Mouse (Mus musculus) common myeloid progenitor, adult 5-6 weeks (primary cell): Measurements from ENCODE around the gene Itgav. TPM values are rescaled to one million over a fixed set of nuclear protein-coding genes. Genes with fewer than 3 reads are reported as not detected.

Experiments
- ATAC-seq: replicated peaks from 2 replicates; pipeline ENCODE4 v1.8.0; 2016; ENCODE audit warnings: low read depth, mild to moderate bottlenecking, moderate TSS enrichment, inconsistent platforms; ENCODE audit not compliant: poor library complexity, severe bottlenecking
- total RNA-seq: library from RNA; stranded (forward); fragments of 200-1000, 187-1606 nt; gene quantifications from 2 replicates; pipeline ENCODE4 v1.2.3, GENCODE M21; 2017

Itgav gene
- 11.5 and 14.4 TPM in 2 replicates for total RNA-seq

DNA sequence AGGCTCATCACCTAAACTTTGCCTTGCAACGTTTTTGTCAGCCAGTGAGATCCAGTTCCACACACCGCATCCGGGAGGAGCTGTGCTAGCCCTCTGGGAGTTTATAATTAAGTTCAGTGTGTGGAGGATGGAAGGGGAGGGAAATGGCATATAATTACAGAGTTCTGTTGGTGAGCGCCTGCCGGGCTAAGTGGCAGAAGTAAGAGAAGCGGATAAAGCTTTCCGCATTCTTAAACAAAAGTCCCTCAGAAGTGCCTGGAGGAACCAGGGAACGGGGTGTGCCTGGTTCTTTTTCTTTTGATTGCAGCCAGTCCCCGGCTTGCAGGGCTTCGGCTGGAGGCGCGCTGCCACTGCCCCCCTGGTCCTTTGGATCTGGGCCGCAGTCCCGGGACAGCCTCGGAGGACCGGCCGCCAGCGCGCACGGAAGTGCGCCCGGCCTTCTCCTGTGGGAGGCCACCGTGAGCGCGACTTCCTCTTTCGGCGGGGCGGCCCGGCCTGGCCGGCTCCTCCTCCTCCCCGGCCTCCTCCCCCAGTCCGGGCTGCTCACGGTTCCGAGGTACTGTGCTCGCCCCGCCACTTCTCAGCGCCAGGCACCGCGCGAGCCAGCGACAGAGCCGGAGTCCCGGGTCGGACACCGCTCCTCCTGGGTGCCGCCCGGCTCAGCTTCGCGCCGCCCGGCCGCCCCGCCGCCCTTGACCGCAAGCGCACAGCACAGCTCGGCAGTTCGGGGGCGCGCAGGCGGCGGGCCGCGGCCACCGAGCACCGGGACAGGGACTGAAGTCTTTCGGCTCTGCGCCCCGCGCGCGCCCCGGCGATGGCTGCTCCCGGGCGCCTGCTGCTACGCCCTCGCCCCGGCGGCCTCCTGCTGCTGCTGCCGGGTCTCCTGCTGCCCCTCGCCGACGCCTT is at the start of gene Itgav:
Gene Itgav, plus strand, starts transcription at position 477 of the 906 bp plus-strand sequence.
- peak; percentile 91 for ATAC-seq

GRCm38 (mm10) chr2:83674421-83674820 is 49.8 kb upstream of the Itgav start:
- ATAC-seq, result no peak

- ATAC-seq, result no peak
These were observed 49.3 kb upstream of the Itgav start for GRCm38 (mm10) chr2:83674896-83675295.

DNA sequence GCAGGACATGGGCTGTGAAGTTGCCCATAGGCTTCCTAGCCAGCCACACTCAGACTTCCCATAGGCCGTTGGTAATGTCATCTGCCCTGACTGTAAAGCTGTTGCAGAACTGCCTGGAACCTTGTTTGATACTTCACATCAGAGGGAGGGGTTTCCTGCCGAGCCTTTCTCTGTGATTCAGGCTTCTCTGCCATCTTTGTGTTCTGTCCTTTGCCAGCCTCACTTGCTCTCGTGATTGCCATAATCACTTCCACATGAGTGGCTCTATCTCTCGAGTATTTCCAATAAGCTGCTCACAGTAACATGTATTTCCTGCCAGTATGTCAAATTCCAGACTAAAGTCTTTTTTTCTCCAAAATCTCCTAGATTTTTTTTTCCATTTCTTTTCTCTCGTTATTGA is 48.5 kb upstream of the Itgav start:
- ATAC-seq, result no peak

- ATAC-seq, result no peak
These were observed 47.8 kb upstream of the Itgav start for GRCm38 (mm10) chr2:83676226-83676870.

- no peak for ATAC-seq
These were observed 42.9 kb upstream of the Itgav start for GRCm38 (mm10) chr2:83681332-83681731.

DNA sequence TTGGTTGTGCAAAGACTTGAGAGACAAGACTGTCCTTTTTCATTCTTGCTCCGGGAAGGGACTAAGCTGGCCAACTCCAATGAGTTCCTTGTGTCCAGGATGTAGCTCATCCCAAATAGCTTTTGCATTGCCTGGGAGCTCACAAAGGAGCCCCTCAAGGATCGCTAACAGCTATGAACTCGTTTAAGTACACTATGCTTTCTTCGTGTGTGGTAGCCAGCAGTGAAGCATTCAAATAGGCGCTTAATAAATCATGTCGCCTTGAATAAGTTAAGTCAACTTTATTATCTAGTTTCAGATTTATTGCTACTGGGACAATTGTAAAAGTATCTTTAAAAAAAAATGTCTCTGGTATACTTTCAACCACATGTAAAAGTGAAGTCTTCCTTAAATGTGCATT is 42.4 kb upstream of the Itgav start:
- no peak for ATAC-seq

DNA sequence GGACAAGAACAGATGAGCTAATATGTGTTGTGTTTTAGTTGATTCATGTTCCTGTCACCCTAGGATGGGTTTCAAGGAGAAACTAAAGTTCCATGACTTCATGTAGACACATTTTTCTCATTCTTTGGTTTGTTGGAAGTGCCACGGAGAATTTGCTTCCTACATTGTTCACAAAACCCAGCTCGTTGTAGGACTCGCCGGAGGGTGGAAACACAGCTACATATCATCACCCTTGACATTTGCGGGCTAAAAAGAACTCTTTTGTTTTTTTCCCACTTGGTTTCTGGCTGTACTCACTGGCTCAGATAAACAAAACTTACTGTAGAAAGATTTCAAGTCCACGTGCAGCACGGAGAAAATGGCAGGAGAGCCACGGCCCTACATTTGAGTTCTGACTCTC is 41.9 kb upstream of the Itgav start:
- no peak for ATAC-seq

DNA sequence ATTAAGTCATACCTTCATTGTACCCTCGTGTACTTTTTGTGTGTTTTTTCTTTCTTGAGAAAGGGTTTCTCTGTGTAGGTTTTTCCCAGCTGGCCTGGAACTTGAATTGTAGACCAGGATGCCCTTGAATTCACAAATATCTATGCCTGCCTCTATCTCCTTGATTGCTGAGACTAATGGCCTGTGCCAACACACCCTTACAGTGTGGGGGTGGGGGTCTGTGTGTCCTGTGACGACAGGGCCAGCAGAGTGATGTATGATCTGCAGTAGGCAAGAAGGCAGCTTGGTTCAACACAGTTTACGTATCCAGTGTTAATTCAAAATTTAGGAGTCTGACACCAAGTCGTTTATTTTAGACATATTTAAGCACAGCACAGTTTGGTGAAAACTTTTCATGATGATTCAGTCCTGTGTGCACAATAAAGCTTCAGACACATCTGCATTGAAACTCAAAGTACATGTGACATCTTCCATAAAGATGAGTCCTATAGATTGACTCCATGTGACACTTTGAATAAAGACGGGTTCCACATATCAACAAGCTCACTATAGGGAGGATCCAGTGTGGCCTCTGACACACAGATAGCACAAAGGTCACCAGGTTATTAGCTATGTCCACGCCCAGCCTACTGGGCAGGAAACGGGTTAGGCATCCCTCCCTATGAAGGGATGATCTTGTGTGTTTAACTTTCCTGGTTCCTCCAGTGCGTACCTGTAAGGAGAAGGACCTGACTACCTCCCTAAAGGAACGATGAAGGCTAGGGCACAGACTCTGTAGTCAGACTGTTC is 40.3 kb upstream of the Itgav start:
- no peak for ATAC-seq

GRCm38 (mm10) chr2:83684691-83685090 is 39.5 kb upstream of the Itgav start:
- no peak for ATAC-seq

GRCm38 (mm10) chr2:83690372-83690771 is 33.8 kb upstream of the Itgav start:
- no peak for ATAC-seq

DNA sequence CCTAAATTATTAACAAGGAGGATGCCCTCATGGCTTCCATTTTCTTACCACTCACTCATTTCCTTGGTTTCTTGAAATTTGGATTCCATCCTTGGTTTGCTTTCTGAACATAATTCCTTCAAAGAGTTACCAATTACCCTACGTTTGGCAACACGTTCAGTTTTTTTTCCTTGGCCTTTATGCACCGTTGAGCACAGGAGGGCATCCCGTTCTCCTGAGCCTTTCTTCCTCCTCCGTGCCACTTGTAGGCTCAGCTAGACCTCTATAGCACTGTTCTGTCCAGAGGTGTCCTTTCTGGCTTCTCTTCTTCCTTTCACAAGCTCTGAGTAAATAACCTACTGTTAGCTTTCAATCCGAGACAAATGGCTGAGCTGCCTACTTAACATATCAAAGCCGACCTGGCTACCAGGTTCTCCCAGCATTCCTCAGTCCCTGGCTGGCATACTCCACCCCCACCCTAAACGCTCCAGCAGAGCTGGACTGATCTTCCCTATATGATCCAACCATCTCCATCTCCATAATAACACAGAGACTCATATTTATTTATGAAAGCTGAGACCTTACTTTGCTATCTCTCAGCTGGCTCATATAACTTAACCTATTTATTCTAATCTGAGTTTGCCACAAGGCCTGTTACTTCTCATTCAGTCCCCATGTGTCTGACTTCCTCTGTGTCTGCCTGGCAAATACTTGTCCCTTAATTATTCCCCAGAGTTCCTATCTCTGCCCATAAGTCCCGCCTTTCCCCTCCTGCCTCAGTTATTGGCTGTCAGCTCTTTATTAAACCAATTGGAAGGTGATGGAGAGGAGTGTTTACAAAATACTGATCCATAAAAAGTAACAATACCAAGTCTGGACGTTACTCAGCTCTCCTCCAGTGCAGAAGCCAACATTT is 31.3 kb upstream of the Itgav start:
- no peak for ATAC-seq

DNA sequence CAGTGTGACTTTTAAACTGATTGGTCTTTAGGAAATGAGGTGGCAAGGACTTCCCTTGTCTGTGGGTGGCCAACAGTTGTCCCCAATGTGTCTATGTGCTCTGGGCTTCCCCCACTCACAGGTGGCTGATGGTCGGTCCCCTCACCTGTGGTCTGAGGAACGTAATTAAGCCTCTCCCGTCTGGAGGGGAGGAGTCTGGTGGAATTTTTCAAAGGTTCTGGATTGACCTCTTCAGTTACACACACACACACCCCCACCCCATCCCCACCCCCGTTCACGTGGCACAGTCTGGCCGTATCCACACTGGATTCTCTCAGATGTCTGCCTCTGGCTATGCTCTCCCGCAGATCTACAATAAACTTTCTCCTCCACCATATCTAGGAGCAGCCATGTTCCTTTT is 30.1 kb upstream of the Itgav start:
- no peak for ATAC-seq

DNA sequence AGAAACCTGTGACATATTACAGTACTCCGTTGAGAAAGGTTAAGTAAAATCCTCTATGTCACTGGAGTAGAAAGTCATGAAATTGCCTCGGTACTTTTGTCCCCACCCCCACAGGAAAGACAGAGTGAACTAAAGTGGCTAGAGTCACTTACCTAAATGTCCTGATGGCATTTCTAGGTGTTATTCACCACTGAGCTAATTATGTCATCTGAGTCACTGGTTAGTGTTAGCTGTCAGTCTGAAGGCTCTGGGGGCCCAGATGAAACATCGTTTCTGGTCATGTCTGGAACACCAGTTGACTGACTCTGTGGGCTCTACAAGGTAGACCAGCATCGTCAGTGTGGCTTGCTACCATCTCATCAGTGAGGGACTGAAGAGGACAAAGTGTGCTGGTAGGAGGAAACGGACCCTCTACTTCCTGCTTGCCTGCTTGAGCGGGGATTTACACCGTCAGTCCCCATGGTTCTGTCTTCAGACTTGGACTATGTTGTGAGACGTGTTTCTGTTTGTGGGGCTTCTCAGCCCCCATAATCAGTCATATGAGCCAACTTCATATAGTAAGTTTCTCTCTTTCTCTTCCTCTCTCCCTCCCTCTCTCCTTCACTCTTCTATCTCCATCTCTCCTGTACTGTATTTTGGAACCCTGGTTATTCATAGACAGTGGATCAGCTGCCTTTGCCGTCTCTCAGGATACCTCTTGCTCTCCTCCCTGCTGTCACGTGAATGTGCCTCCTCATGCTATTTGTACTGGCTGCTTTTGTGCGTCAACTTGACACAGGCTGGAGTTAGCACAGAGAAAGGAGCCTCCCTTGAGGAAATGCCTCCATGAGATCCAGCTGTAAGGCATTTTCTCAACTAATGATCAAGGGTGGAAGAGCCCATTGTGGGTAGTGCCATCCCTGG is 28.6 kb upstream of the Itgav start:
- no peak for ATAC-seq

DNA sequence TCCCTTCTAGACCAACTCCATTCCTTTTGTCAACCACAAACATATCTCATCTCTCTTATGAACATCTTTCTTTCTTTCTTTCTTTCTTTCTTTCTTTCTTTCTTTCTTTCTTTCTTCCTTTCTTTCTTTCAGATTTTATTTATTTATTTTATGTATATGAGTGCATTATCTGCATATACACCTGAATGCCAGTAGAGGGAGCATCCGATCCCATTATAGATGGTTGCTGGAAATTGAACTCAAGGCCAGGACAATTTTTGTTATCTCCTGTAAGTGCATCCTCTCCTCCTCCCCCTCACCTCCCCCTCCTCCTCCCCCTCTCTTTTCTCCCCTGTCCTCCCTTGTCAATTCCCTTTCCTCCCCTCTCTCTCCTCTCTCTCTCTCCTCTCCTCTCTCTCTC is 25.7 kb upstream of the Itgav start:
- ATAC-seq, result 0 out of 2 replicates have a peak, but pooled peaks have one; percentile 34

GRCm38 (mm10) chr2:83699324-83699723 is 24.9 kb upstream of the Itgav start:
- ATAC-seq, result no peak

GRCm38 (mm10) chr2:83700667-83701066 is 23.5 kb upstream of the Itgav start:
- ATAC-seq, result no peak

DNA sequence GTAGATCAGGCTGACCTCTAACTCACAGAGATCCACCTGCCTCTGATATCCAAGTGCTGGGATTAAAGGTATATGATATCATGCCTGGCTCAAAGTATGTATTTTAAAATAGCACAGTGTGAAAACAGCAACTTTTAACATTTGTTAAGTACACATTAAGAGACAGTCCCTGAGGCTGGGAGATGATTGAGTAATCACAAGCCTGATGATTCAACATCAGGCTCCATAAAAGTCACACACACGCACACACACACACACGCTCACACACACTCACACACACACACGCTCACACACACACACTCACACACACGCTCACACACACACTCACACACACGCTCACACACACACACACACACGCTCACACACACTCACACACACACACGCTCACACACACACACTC is 21.8 kb upstream of the Itgav start:
- no peak for ATAC-seq
